Mouse (Mus musculus) limb, embryonic 14.5 days (tissue): Measurements from ENCODE around the gene Ssh3. TPM values are rescaled to one million over a fixed set of nuclear protein-coding genes. Genes with fewer than 3 reads are reported as not detected.

Experiments used
- ATAC-seq: fragments of 200-750 bp; cut with Nextera tagmentation; 2 replicates; pipeline ENCODE4 v1.8.0; 2017; ENCODE audit warnings: low read depth, moderate number of reproducible peaks, moderate TSS enrichment; ENCODE audit not compliant: low FRiP score
- DNase-seq: peaks from one replicate; pipeline ENCODE4 v3.0.0-alpha.2; 2015; ENCODE audit warnings: low spot score
- H3K27ac ChIP-seq: fragments of 300-500 bp; sonication (generic); replicated peaks from 2 replicates; pipeline ENCODE4 v1.5.1; 2014; ENCODE audit warnings: low read depth, mild to moderate bottlenecking, low read length, moderate library complexity, mixed read lengths
- H3K27me3 ChIP-seq: fragments of 300-500 bp; sonication (generic); 2 replicates; pipeline ENCODE4 v1.6.1; 2014; ENCODE audit warnings: low read length, mixed read lengths; ENCODE audit not compliant: control insufficient read depth, insufficient read depth
- H3K36me3 ChIP-seq: fragments of 300-500 bp; sonication (generic); 2 replicates; pipeline ENCODE4 v1.6.1; 2014; ENCODE audit warnings: mild to moderate bottlenecking, low read length, moderate library complexity, mixed read lengths; ENCODE audit not compliant: control insufficient read depth, insufficient read depth
- H3K4me1 ChIP-seq: fragments of 300-500 bp; sonication (generic); 2 replicates; pipeline ENCODE4 v1.6.1; 2014; ENCODE audit warnings: antibody characterized with exemption, low read length, mixed read lengths; ENCODE audit not compliant: control insufficient read depth, insufficient read depth
- H3K4me2 ChIP-seq: fragments of 300-500 bp; sonication (generic); replicated peaks from 2 replicates; pipeline ENCODE4 v1.6.1; 2014; ENCODE audit warnings: low read depth, mild to moderate bottlenecking, low read length, moderate library complexity; ENCODE audit not compliant: severe bottlenecking
- H3K4me3 ChIP-seq: fragments of 300-500 bp; sonication (generic); replicated peaks from 2 replicates; pipeline ENCODE4 v1.5.1; 2014; ENCODE audit warnings: low read length
- H3K9ac ChIP-seq: fragments of 300-500 bp; sonication (generic); 2 replicates; pipeline ENCODE4 v1.6.1; 2014; ENCODE audit warnings: mild to moderate bottlenecking, low read depth, low read length, moderate library complexity; ENCODE audit not compliant: severe bottlenecking
- H3K9me3 ChIP-seq: fragments of 300-500 bp; sonication (generic); 2 replicates; pipeline ENCODE4 v1.6.1; 2016; ENCODE audit warnings: low read length; ENCODE audit not compliant: control insufficient read depth
- POLR2A ChIP-seq: fragments of 200-500 bp; IDR thresholded peaks from 2 replicates; pipeline ENCODE4 v1.8.0; 2012; ENCODE audit warnings: inconsistent platforms, mild to moderate bottlenecking, moderate library complexity, borderline replicate concordance; ENCODE audit not compliant: insufficient read depth, insufficient read length; ENCODE audit errors: extremely low read depth
- WGBS: fragments of 180-500 bp; shearing (Covaris S2); extraction: QIAGEN DNeasy Blood & Tissue Kit; methylation state at CpG from one replicate; pipeline ENCODE4 v1.1.7; 2014; 5-methylcytosine and 5-hydroxymethylcytosine counted together
- polyA plus RNA-seq, 2 experiments: library from polyadenylated mRNA; depleted of rRNA in 1 of 2; stranded (reverse) in 1 of 2; unstranded in 1 of 2; fragments of >200 nt; fragmentation: Nextera tagmentation in 1 of 2; extraction: Ambion mirVana in 1 of 2; gene quantifications; 2 replicates each; pipeline versions ENCODE4 v1.2.1 to v1.2.3; 2012 to 2014

The Ssh3 gene
- polyA plus RNA-seq, 2 experiments, result 22.3 to 57.5 TPM

GRCm38 (mm10) chr19:4282898-4283553 is 14.0 kb upstream of the Ssh3 start, which contains the start of gene Ankrd13d:
Ankrd13d (minus strand) TSS chr19:4283137.
- ATAC-seq, result peak; percentile 93
- under 1% methylated on average over 48 of the region's 50 CpGs for WGBS
- peaks cover 8% of the 10 kb centered on the region; the same call in 1 of the 2 replicates for H3K4me1 ChIP-seq
- H3K27me3 ChIP-seq, result no peaks in the 10 kb centered on the region
- 0 out of 2 replicates have a peak, but pooled peaks have one; percentile 38 for TF ChIP-seq POLR2A
- peak; percentile 84 for DNase-seq
- peaks cover 32% of the 10 kb centered on the region for H3K36me3 ChIP-seq
- H3K4me3 ChIP-seq, result peak within 1 kb of the TSS; percentile 63
- H3K9ac ChIP-seq, result peak within 1 kb of the TSS; percentile 75
- H3K4me2 ChIP-seq, result peak within 1 kb of the TSS; percentile 78
- H3K27ac ChIP-seq, result 0 out of 2 replicates have a peak within 1 kb of the TSS, but pooled peaks have one; percentile 20
- 0 out of 2 replicates have a peak, but pooled peaks cover 2% of the 10 kb centered on the region for H3K9me3 ChIP-seq

- TF ChIP-seq POLR2A, result no peak
- H3K27me3 ChIP-seq, result no peaks in the 10 kb centered on the region
- no peak overlapping the region for H3K27ac ChIP-seq
- H3K4me3 ChIP-seq, result no peak overlapping the region
- H3K4me2 ChIP-seq, result no peak overlapping the region
- H3K36me3 ChIP-seq, result peaks cover 6% of the 10 kb centered on the region
- H3K9ac ChIP-seq, result no peak overlapping the region
- DNase-seq (no peak), ATAC-seq (no peak)
- 94% methylated on average over 9 of the region's 9 CpGs for WGBS
- H3K4me1 ChIP-seq, result peaks cover 8% of the 10 kb centered on the region; the same call in 1 of the 2 replicates
- 0 out of 2 replicates have a peak, but pooled peaks cover 5% of the 10 kb centered on the region for H3K9me3 ChIP-seq
These were observed 11.4 kb upstream of the Ssh3 start for GRCm38 (mm10) chr19:4280425-4280824.

- Histone ChIP-seq H3K27ac (no peak overlapping the region), H3K36me3 (0 out of 2 replicates have a peak, but pooled peaks cover 4% of the 10 kb centered on the region), H3K4me2 (no peak overlapping the region), H3K4me3 (no peak overlapping the region), H3K9ac (no peak overlapping the region), H3K4me1 (peaks cover 8% of the 10 kb centered on the region; the same call in 1 of the 2 replicates), H3K27me3 (no peaks in the 10 kb centered on the region), H3K9me3 (0 out of 2 replicates have a peak, but pooled peaks cover 5% of the 10 kb centered on the region)
- 100% methylated on average over 1 of the region's 1 CpGs for WGBS
- DNase-seq, result no peak
- no peak for ATAC-seq
- no peak for TF ChIP-seq POLR2A
These were observed 10.5 kb upstream of the Ssh3 start for GRCm38 (mm10) chr19:4279487-4279886.

- no peak for DNase-seq
- TF ChIP-seq POLR2A, result no peak
- 0 out of 2 replicates have a peak, but pooled peaks cover 6% of the 10 kb centered on the region for H3K4me1 ChIP-seq
- H3K9ac ChIP-seq, result no peak overlapping the region
- no peak overlapping the region for H3K4me2 ChIP-seq
- peaks cover 15% of the 10 kb centered on the region; the same call in 1 of the 2 replicates for H3K36me3 ChIP-seq
- no peak overlapping the region for H3K4me3 ChIP-seq
- 0 out of 2 replicates have a peak, but pooled peaks cover 2% of the 10 kb centered on the region for H3K9me3 ChIP-seq
- H3K27me3 ChIP-seq, result no peaks in the 10 kb centered on the region
- ATAC-seq, result no peak
- 93% methylated on average over 11 of the region's 11 CpGs for WGBS
- H3K27ac ChIP-seq, result no peak overlapping the region
These were observed 2.0 kb upstream of the Ssh3 start for GRCm38 (mm10) chr19:4270972-4271371.

GRCm38 (mm10) chr19:4270187-4270586 is 1.2 kb upstream of the Ssh3 start:
- WGBS, result 61% methylated on average over 6 of the region's 6 CpGs
- no peak overlapping the region for H3K9ac ChIP-seq
- 0 out of 2 replicates have a peak, but pooled peaks cover 6% of the 10 kb centered on the region for H3K4me1 ChIP-seq
- H3K27me3 ChIP-seq, result no peaks in the 10 kb centered on the region
- ATAC-seq, result no peak
- H3K36me3 ChIP-seq, result peaks cover 17% of the 10 kb centered on the region; the same call in 1 of the 2 replicates
- H3K4me2 ChIP-seq, result no peak overlapping the region
- no peaks in the 10 kb centered on the region for H3K9me3 ChIP-seq
- DNase-seq, result no peak
- TF ChIP-seq POLR2A, result no peak
- H3K27ac ChIP-seq, result no peak overlapping the region
- no peak overlapping the region for H3K4me3 ChIP-seq
